Mouse (Mus musculus): ENCODE measurements at regions not wholly inside any gene's neighbourhood (a gene's known extent, or its start where the extent isn't known, plus 50 kb on each side); places are given as distances from the start of the nearest gene placed in this dataset.
A peak's percentile ranks its signal among the peaks of the same experiment; 100 is the strongest.

GRCm38 (mm10) chr9:72166084-72166483, 54.4 kb upstream of the Tcf12 start:
- Histone ChIP-seq H3K9me3 (ENCODE audit: control insufficient read depth, low read length) (no peaks in the 10 kb centered on the region), H3K36me3 (ENCODE audit: control insufficient read depth, insufficient read depth, low read length) (no peaks in the 10 kb centered on the region), H3K27me3 (ENCODE audit: control insufficient read depth, insufficient read depth, low read length) (no peaks in the 10 kb centered on the region), H3K4me2 (replicated peaks; ENCODE audit: low read depth, low read length) (no peak overlapping the region), H3K4me3 (ENCODE audit: low read depth, low read length) (no peak overlapping the region), H3K27ac (ENCODE audit: low read depth, low read length) (no peak overlapping the region), H3K4me1 (replicated peaks; ENCODE audit: control insufficient read depth, insufficient read depth, low read length) (no peaks in the 10 kb centered on the region), H3K9ac (ENCODE audit: low read depth, low read length) (no peak overlapping the region)
- DNase-seq (ENCODE audit: low spot score) (no peak), ATAC-seq (ENCODE audit: low FRiP score) (no peak)
- WGBS, result 87% methylated on average over 5 of the region's 5 CpGs

- H3K9ac ChIP-seq (ENCODE audit: low read depth, low read length), result no peak overlapping the region
- DNase-seq (ENCODE audit: low spot score) (no peak), ATAC-seq (ENCODE audit: low FRiP score) (no peak)
- H3K27ac ChIP-seq (ENCODE audit: low read depth, low read length), result no peak overlapping the region
- no peaks in the 10 kb centered on the region for H3K36me3 ChIP-seq (ENCODE audit: control insufficient read depth, insufficient read depth, low read length)
- no peak overlapping the region for H3K4me3 ChIP-seq (ENCODE audit: low read depth, low read length)
- no peak overlapping the region for H3K4me2 ChIP-seq (replicated peaks; ENCODE audit: low read depth, low read length)
- no peaks in the 10 kb centered on the region for H3K27me3 ChIP-seq (ENCODE audit: control insufficient read depth, insufficient read depth, low read length)
- WGBS, result 90% methylated on average over 5 of the region's 5 CpGs
- H3K9me3 ChIP-seq (ENCODE audit: control insufficient read depth, low read length), result no peaks in the 10 kb centered on the region
- H3K4me1 ChIP-seq (replicated peaks; ENCODE audit: control insufficient read depth, insufficient read depth, low read length), result no peaks in the 10 kb centered on the region
Measured at GRCm38 (mm10) chr9:72166611-72167010, 54.9 kb upstream of the Tcf12 start.

GRCm38 (mm10) chr9:72169231-72169630, 57.6 kb upstream of the Tcf12 start:
- Histone ChIP-seq H3K4me3 (ENCODE audit: low read depth, low read length) (no peak overlapping the region), H3K4me1 (replicated peaks; ENCODE audit: control insufficient read depth, insufficient read depth, low read length) (no peaks in the 10 kb centered on the region), H3K9ac (ENCODE audit: low read depth, low read length) (peak overlapping the region; percentile 32; the same call in 1 of the 2 replicates), H3K36me3 (ENCODE audit: control insufficient read depth, insufficient read depth, low read length) (no peaks in the 10 kb centered on the region), H3K4me2 (replicated peaks; ENCODE audit: low read depth, low read length) (peak overlapping the region; percentile 36; the same call in 1 of the 2 replicates), H3K27me3 (ENCODE audit: control insufficient read depth, insufficient read depth, low read length) (no peaks in the 10 kb centered on the region), H3K27ac (ENCODE audit: low read depth, low read length) (no peak overlapping the region), H3K9me3 (ENCODE audit: control insufficient read depth, low read length) (no peaks in the 10 kb centered on the region)
- 72% methylated on average over 5 of the region's 5 CpGs for WGBS
- peak; percentile 30 for DNase-seq (ENCODE audit: low spot score)
- no peak for ATAC-seq (ENCODE audit: low FRiP score)

- 7% methylated on average over 12 of the region's 12 CpGs for WGBS
- ATAC-seq (ENCODE audit: low FRiP score) (peak; percentile 56; the same call in 1 of the 2 replicates), DNase-seq (ENCODE audit: low spot score) (peak; percentile 55)
- no peaks in the 10 kb centered on the region for H3K4me1 ChIP-seq (replicated peaks; ENCODE audit: control insufficient read depth, insufficient read depth, low read length)
- no peaks in the 10 kb centered on the region for H3K9me3 ChIP-seq (ENCODE audit: control insufficient read depth, low read length)
- no peaks in the 10 kb centered on the region for H3K36me3 ChIP-seq (ENCODE audit: control insufficient read depth, insufficient read depth, low read length)
- peak overlapping the region; percentile 36 for H3K4me2 ChIP-seq (replicated peaks; ENCODE audit: low read depth, low read length)
- H3K9ac ChIP-seq (ENCODE audit: low read depth, low read length), result peak overlapping the region; percentile 32
- H3K27me3 ChIP-seq (ENCODE audit: control insufficient read depth, insufficient read depth, low read length), result no peaks in the 10 kb centered on the region
- peak overlapping the region; percentile 19 for H3K4me3 ChIP-seq (ENCODE audit: low read depth, low read length)
- H3K27ac ChIP-seq (ENCODE audit: low read depth, low read length), result no peak overlapping the region
Measured at GRCm38 (mm10) chr9:72169728-72170188, 58.1 kb upstream of the Tcf12 start.

GRCm38 (mm10) chr9:72170235-72170634, 58.6 kb upstream of the Tcf12 start:
- H3K27ac ChIP-seq (ENCODE audit: low read depth, low read length), result no peak overlapping the region
- H3K27me3 ChIP-seq (ENCODE audit: control insufficient read depth, insufficient read depth, low read length), result no peaks in the 10 kb centered on the region
- no peak for DNase-seq (ENCODE audit: low spot score)
- 10% methylated on average over 9 of the region's 9 CpGs for WGBS
- peak overlapping the region; percentile 19 for H3K4me3 ChIP-seq (ENCODE audit: low read depth, low read length)
- no peaks in the 10 kb centered on the region for H3K36me3 ChIP-seq (ENCODE audit: control insufficient read depth, insufficient read depth, low read length)
- no peak for ATAC-seq (ENCODE audit: low FRiP score)
- no peaks in the 10 kb centered on the region for H3K9me3 ChIP-seq (ENCODE audit: control insufficient read depth, low read length)
- H3K9ac ChIP-seq (ENCODE audit: low read depth, low read length), result peak overlapping the region; percentile 32
- H3K4me1 ChIP-seq (replicated peaks; ENCODE audit: control insufficient read depth, insufficient read depth, low read length), result no peaks in the 10 kb centered on the region
- peak overlapping the region; percentile 36 for H3K4me2 ChIP-seq (replicated peaks; ENCODE audit: low read depth, low read length)

- Histone ChIP-seq H3K9me3 (ENCODE audit: control insufficient read depth, low read length) (no peaks in the 10 kb centered on the region), H3K4me3 (ENCODE audit: low read depth, low read length) (no peak overlapping the region), H3K4me1 (replicated peaks; ENCODE audit: control insufficient read depth, insufficient read depth, low read length) (no peaks in the 10 kb centered on the region), H3K9ac (ENCODE audit: low read depth, low read length) (no peak overlapping the region), H3K27me3 (ENCODE audit: control insufficient read depth, insufficient read depth, low read length) (no peaks in the 10 kb centered on the region), H3K36me3 (ENCODE audit: control insufficient read depth, insufficient read depth, low read length) (no peaks in the 10 kb centered on the region), H3K4me2 (replicated peaks; ENCODE audit: low read depth, low read length) (no peak overlapping the region), H3K27ac (ENCODE audit: low read depth, low read length) (no peak overlapping the region)
- DNase-seq (ENCODE audit: low spot score) (no peak), ATAC-seq (ENCODE audit: low FRiP score) (no peak)
- 91% methylated on average over 1 of the region's 1 CpGs for WGBS
Measured at GRCm38 (mm10) chr9:72172331-72172730, 60.7 kb upstream of the Tcf12 start.

- H3K36me3 ChIP-seq (ENCODE audit: control insufficient read depth, insufficient read depth, low read length), result no peaks in the 10 kb centered on the region
- WGBS, result 89% methylated on average over 6 of the region's 6 CpGs
- H3K4me2 ChIP-seq (replicated peaks; ENCODE audit: low read depth, low read length), result no peak overlapping the region
- H3K9ac ChIP-seq (ENCODE audit: low read depth, low read length), result no peak overlapping the region
- H3K4me1 ChIP-seq (replicated peaks; ENCODE audit: control insufficient read depth, insufficient read depth, low read length), result no peaks in the 10 kb centered on the region
- no peak for ATAC-seq (ENCODE audit: low FRiP score)
- no peaks in the 10 kb centered on the region for H3K9me3 ChIP-seq (ENCODE audit: control insufficient read depth, low read length)
- H3K27ac ChIP-seq (ENCODE audit: low read depth, low read length), result no peak overlapping the region
- H3K27me3 ChIP-seq (ENCODE audit: control insufficient read depth, insufficient read depth, low read length), result no peaks in the 10 kb centered on the region
- no peak overlapping the region for H3K4me3 ChIP-seq (ENCODE audit: low read depth, low read length)
- no peak for DNase-seq (ENCODE audit: low spot score)
Measured at GRCm38 (mm10) chr9:72180972-72181371, 69.3 kb upstream of the Tcf12 start.

- H3K27ac ChIP-seq (ENCODE audit: low read depth, low read length), result no peak overlapping the region
- no peak overlapping the region for H3K4me3 ChIP-seq (ENCODE audit: low read depth, low read length)
- H3K4me1 ChIP-seq (replicated peaks; ENCODE audit: control insufficient read depth, insufficient read depth, low read length), result no peaks in the 10 kb centered on the region
- H3K9ac ChIP-seq (ENCODE audit: low read depth, low read length), result no peak overlapping the region
- no peaks in the 10 kb centered on the region for H3K27me3 ChIP-seq (ENCODE audit: control insufficient read depth, insufficient read depth, low read length)
- ATAC-seq (ENCODE audit: low FRiP score) (no peak), DNase-seq (ENCODE audit: low spot score) (no peak)
- H3K4me2 ChIP-seq (replicated peaks; ENCODE audit: low read depth, low read length), result no peak overlapping the region
- no peaks in the 10 kb centered on the region for H3K9me3 ChIP-seq (ENCODE audit: control insufficient read depth, low read length)
- H3K36me3 ChIP-seq (ENCODE audit: control insufficient read depth, insufficient read depth, low read length), result no peaks in the 10 kb centered on the region
- WGBS, result 98% methylated on average over 10 of the region's 10 CpGs
Measured at GRCm38 (mm10) chr9:72183336-72183735, 71.7 kb upstream of the Tcf12 start.

GRCm38 (mm10) chr9:72183925-72184324, 72.3 kb upstream of the Tcf12 start:
- DNase-seq (ENCODE audit: low spot score) (no peak), ATAC-seq (ENCODE audit: low FRiP score) (no peak)
- Histone ChIP-seq H3K27ac (ENCODE audit: low read depth, low read length) (no peak overlapping the region), H3K4me2 (replicated peaks; ENCODE audit: low read depth, low read length) (no peak overlapping the region), H3K4me3 (ENCODE audit: low read depth, low read length) (no peak overlapping the region), H3K27me3 (ENCODE audit: control insufficient read depth, insufficient read depth, low read length) (no peaks in the 10 kb centered on the region), H3K4me1 (replicated peaks; ENCODE audit: control insufficient read depth, insufficient read depth, low read length) (no peaks in the 10 kb centered on the region), H3K9me3 (ENCODE audit: control insufficient read depth, low read length) (no peaks in the 10 kb centered on the region), H3K36me3 (ENCODE audit: control insufficient read depth, insufficient read depth, low read length) (no peaks in the 10 kb centered on the region), H3K9ac (ENCODE audit: low read depth, low read length) (no peak overlapping the region)
- WGBS, result 86% methylated on average over 10 of the region's 10 CpGs
